Mouse (Mus musculus) ovary, postnatal 10 days (tissue): ENCODE data around the gene Acvr1.

Source experiments
- DNase-seq: peaks from one replicate; pipeline ENCODE4 v3.0.0; 2022; ENCODE audit warnings: low spot score

Gene Acvr1

GRCm38 (mm10) chr2:58415037-58415436 is 151.9 kb downstream of the Acvr1 start:
- no peak for DNase-seq

GRCm38 (mm10) chr2:58408926-58409634 is 157.9 kb downstream of the Acvr1 start:
- no peak for DNase-seq

GRCm38 (mm10) chr2:58403481-58403880 is 163.5 kb downstream of the Acvr1 start:
- DNase-seq: no peak

GRCm38 (mm10) chr2:58388601-58389000 is 178.4 kb downstream of the Acvr1 start:
- DNase-seq: no peak

- no peak for DNase-seq
Observed at GRCm38 (mm10) chr2:58380020-58380419, 186.9 kb downstream of the Acvr1 start.

- DNase-seq: no peak
Observed at GRCm38 (mm10) chr2:58379475-58379874, 187.5 kb downstream of the Acvr1 start.

- no peak for DNase-seq
Observed at GRCm38 (mm10) chr2:58377417-58378130, 189.4 kb downstream of the Acvr1 start.

- DNase-seq: no peak
Observed at GRCm38 (mm10) chr2:58366196-58366595, 200.8 kb downstream of the Acvr1 start.

- DNase-seq: no peak
Observed at GRCm38 (mm10) chr2:58361361-58362046, 205.5 kb downstream of the Acvr1 start.

GRCm38 (mm10) chr2:58358132-58358460 is 208.9 kb downstream of the Acvr1 start:
- DNase-seq: no peak

- peak; percentile 24 for DNase-seq
Observed at GRCm38 (mm10) chr2:58357414-58358131, 209.4 kb downstream of the Acvr1 start, which contains the start of gene Acvr1c. TSS of gene Acvr1c (minus strand) at chr2:58357895.

- DNase-seq: no peak
Observed at GRCm38 (mm10) chr2:58357068-58357413, 209.9 kb downstream of the Acvr1 start.

GRCm38 (mm10) chr2:58354389-58354788 is 212.6 kb downstream of the Acvr1 start:
- no peak for DNase-seq

GRCm38 (mm10) chr2:58352846-58353245 is 214.1 kb downstream of the Acvr1 start:
- DNase-seq: no peak

- no peak for DNase-seq
Observed at GRCm38 (mm10) chr2:58350657-58351056, 216.3 kb downstream of the Acvr1 start.
